Comparison of ENCODE assay signal across 18 mouse cellular contexts in the genomic region with DNA sequence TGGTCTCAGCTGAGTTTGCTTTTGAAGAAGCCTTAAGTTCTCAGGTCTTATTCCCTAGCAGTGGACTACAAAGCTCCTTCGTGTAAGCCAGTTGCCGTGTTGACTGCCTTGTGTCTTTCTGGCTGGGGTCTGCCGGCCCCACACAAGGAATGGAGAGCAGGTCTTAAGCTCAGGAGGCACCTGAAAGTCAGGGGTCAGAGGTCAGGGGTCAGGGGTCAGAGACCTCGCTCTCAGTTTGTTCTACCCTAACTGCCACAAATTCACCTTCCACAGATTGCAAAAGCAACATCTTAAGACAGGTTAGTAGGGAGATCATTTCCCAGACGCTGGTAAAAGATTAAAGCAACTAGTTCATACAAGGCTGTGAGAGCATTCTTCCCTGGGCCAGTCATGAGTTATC.
DNase-seq lines count a peak whose midpoint lies in the region; ATAC-seq and TF ChIP-seq lines count a peak whose summit lies in the region.
"Had no signal": no experiment of that assay in that cellular context is flagged by ENCODE, and none has a peak within 500 bp of the region (broad histone marks: within the 10 kb centered on the region; RNA-seq: fewer than 3 reads in every experiment).

No protein-coding gene starts in this region.

- ATAC-seq in Patski: peak; percentile 17
- ATAC-seq: activated CD4-positive, CD25-positive, alpha-beta regulatory T cell, adult 4 months; forebrain, embryonic 13.5 days; forebrain, embryonic 15.5 days; forebrain, postnatal 0 days had no signal

- POLR2A ChIA-PET in Patski (lab: Charles Lee): no interaction called here

- peak; percentile 18 for DNase-seq in embryo, embryonic 10 days (ENCODE audit: low spot score)
- DNase-seq in embryo, embryonic 11 days: no peak
- DNase-seq in Patski (ENCODE audit: low read depth, low spot score): no peak
- DNase-seq in yolk sac, embryonic 10.5 days (ENCODE audit: low spot score): peak; percentile 73
- no peak for DNase-seq in cerebellum, adult 9-11 months
- DNase-seq: adrenal gland, adult 8-10 months; adrenal gland, postnatal 14 days; adrenal gland, postnatal 36 days; cerebellum, adult 11-12 months; cerebellum, adult 2 months; cerebellum, adult 9-10 months; cerebellum, postnatal 14 days; cerebellum, postnatal 36 days; forebrain, postnatal 0 days had no signal

- CTCF ChIA-PET in Patski (lab: Charles Lee): no interaction called here

- TF ChIP-seq CTCF in Patski (IDR thresholded peaks at IDR 0.05): no peak

- H3K27me3 ChIP-seq in Patski: no peaks in the 10 kb centered on the region
- H3K27me3 ChIP-seq: embryonic facial prominence, embryonic 12.5 days; forebrain, embryonic 13.5 days; forebrain, embryonic 15.5 days had no signal

- in situ Hi-C loops in Patski (cut with MboI; ENCODE audit: low pct_unique_long_range_greater_than_20kb): loop anchor here (5.0 to 10.0 kb wide), 3 partner anchors 246 to 1313 kb away; partner anchors contain the start of gene Sox11

Comparison
In these comparisons a context has a peak if more than half of its experiments do, and no peak if none do; other contexts are left out.
1. DNase-seq: peak in embryo, embryonic 10 days (single experiment) and yolk sac, embryonic 10.5 days (single experiment); none in embryo, embryonic 11 days (single experiment), Patski (single experiment) and cerebellum, adult 9-11 months (single experiment).